Mouse (Mus musculus) hindbrain, embryonic 11.5 days (tissue): ENCODE measurements around the gene Sh3bgrl. TPM values are rescaled to one million over a fixed set of nuclear protein-coding genes. Genes with fewer than 3 reads are reported as not detected.

Source experiments
- ATAC-seq: fragments of 200-750 bp; cut with Nextera tagmentation; 2 replicates; pipeline ENCODE4 v1.8.0; 2017; ENCODE audit warnings: mild to moderate bottlenecking, moderate TSS enrichment, moderate library complexity; ENCODE audit not compliant: low FRiP score
- DNase-seq: peaks from one replicate; pipeline ENCODE4 v3.0.0-alpha.2; 2015; ENCODE audit warnings: low spot score
- H3K27ac ChIP-seq: fragments of 300-500 bp; sonication (generic); 2 replicates; pipeline ENCODE4 v1.5.1; 2014; ENCODE audit warnings: mild to moderate bottlenecking, low read depth, low read length
- H3K27me3 ChIP-seq: fragments of 300-500 bp; sonication (generic); 2 replicates; pipeline ENCODE4 v1.6.1; 2014; ENCODE audit warnings: mild to moderate bottlenecking, low read length, moderate library complexity, mixed read lengths; ENCODE audit not compliant: control insufficient read depth, insufficient read depth
- H3K36me3 ChIP-seq: fragments of 300-500 bp; sonication (generic); 2 replicates; pipeline ENCODE4 v1.6.1; 2014; ENCODE audit warnings: mild to moderate bottlenecking, low read length, moderate library complexity, mixed read lengths; ENCODE audit not compliant: control insufficient read depth, insufficient read depth
- H3K4me1 ChIP-seq: fragments of 300-500 bp; sonication (generic); replicated peaks from 2 replicates; pipeline ENCODE4 v1.6.1; 2014; ENCODE audit warnings: low read length, mixed read lengths; ENCODE audit not compliant: control insufficient read depth, insufficient read depth
- H3K4me2 ChIP-seq: fragments of 300-500 bp; sonication (generic); replicated peaks from 2 replicates; pipeline ENCODE4 v1.6.1; 2014; ENCODE audit warnings: mild to moderate bottlenecking, low read depth, low read length
- H3K4me3 ChIP-seq: fragments of 300-500 bp; sonication (generic); 2 replicates; pipeline ENCODE4 v1.5.1; 2014; ENCODE audit warnings: low read depth, low read length
- H3K9ac ChIP-seq: fragments of 300-500 bp; sonication (generic); 2 replicates; pipeline ENCODE4 v1.6.1; 2014; ENCODE audit warnings: low read depth, low read length
- H3K9me3 ChIP-seq: fragments of 300-500 bp; sonication (generic); 2 replicates; pipeline ENCODE4 v1.6.1; 2016; ENCODE audit warnings: low read length; ENCODE audit not compliant: control insufficient read depth
- WGBS: fragments of 180-500 bp; shearing (Covaris S2); extraction: QIAGEN DNeasy Blood & Tissue Kit; methylation state at CpG from one replicate; pipeline ENCODE4 v1.1.7; 2014; 5-methylcytosine and 5-hydroxymethylcytosine counted together
- polyA plus RNA-seq: library from polyadenylated mRNA; unstranded; fragments of >200 nt; fragmentation: Nextera tagmentation; extraction: Ambion mirVana; gene quantifications from 2 replicates; pipeline ENCODE4 v1.2.1, GENCODE M21; 2014

Gene Sh3bgrl
- polyA plus RNA-seq, 1 experiment from 2014 or later, result 210 TPM

- WGBS, result 79% methylated on average over 1 of the region's 1 CpGs
These were observed 31.7 kb downstream of the Sh3bgrl start for GRCm38 (mm10) chrX:109126847-109127246.

DNA sequence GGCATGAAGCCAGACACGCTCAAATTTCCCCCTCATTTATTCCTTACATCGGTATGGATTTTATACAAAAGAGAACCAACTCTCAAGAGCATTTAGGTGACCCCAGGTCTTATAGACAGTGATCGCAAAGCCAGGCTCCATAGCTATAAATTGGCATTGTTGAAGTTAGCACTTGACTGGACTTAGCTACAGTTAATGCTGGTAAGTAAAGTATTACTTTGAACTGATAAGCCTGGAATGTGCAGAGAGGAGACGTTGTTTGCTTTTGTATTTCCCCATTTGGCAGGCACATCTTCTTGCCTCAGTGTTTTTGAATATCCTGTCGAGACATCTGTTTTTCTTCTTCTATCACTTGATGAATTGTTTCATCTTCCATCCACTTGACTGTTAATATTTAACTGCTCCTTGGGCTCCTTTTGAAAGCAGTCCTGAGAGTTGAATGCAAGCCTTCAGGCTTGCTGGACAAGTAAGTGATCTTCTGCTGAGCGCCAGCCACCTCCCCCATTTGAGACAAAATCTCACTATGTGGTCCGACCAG lies 32.5 kb downstream of the Sh3bgrl start:
- 51% methylated on average over 7 of the region's 7 CpGs for WGBS
- no peaks in the 10 kb centered on the region for H3K36me3 ChIP-seq
- no peak for ATAC-seq
- no peak overlapping the region for H3K9ac ChIP-seq
- no peaks in the 10 kb centered on the region for H3K4me1 ChIP-seq
- no peaks in the 10 kb centered on the region for H3K9me3 ChIP-seq
- H3K4me3 ChIP-seq, result no peak overlapping the region
- no peaks in the 10 kb centered on the region for H3K27me3 ChIP-seq
- no peak for DNase-seq
- no peak overlapping the region for H3K27ac ChIP-seq
- no peak overlapping the region for H3K4me2 ChIP-seq

More at GRCm38 (mm10) chrX:109126847-109127246, 31.7 kb downstream of the Sh3bgrl start:
- DNase-seq (no peak), ATAC-seq (no peak)
- H3K4me3 ChIP-seq, result no peak overlapping the region
- no peak overlapping the region for H3K27ac ChIP-seq
- H3K4me1 ChIP-seq, result no peaks in the 10 kb centered on the region
- H3K36me3 ChIP-seq, result no peaks in the 10 kb centered on the region
- H3K9me3 ChIP-seq, result no peaks in the 10 kb centered on the region
- no peak overlapping the region for H3K9ac ChIP-seq
- no peak overlapping the region for H3K4me2 ChIP-seq
- no peaks in the 10 kb centered on the region for H3K27me3 ChIP-seq

DNA sequence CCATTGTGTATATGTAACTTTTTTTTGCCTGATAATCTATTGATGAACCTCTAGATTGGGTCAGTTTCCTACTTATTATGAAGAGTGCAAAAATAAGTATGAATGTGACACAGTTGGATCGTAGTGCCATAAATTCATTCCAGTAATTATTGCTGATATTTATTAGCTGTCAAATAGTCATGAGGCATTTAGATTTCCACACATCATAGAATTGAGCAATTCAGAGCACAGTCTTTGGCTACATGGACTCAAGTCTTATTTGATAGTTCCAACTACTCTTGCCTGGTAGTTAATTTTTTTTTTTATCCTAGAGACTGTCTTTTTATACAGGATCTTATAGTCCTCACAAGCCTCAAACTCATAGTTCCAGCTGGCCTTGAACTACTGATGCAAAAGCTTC lies 34.9 kb downstream of the Sh3bgrl start:
- ATAC-seq, result no peak
- Histone ChIP-seq H3K4me3 (no peak overlapping the region), H3K9me3 (no peaks in the 10 kb centered on the region), H3K36me3 (no peaks in the 10 kb centered on the region), H3K9ac (no peak overlapping the region), H3K27ac (no peak overlapping the region), H3K4me2 (no peak overlapping the region), H3K27me3 (no peaks in the 10 kb centered on the region), H3K4me1 (no peaks in the 10 kb centered on the region)
- no peak for DNase-seq
- WGBS, result 90% methylated on average over 1 of the region's 1 CpGs

DNA sequence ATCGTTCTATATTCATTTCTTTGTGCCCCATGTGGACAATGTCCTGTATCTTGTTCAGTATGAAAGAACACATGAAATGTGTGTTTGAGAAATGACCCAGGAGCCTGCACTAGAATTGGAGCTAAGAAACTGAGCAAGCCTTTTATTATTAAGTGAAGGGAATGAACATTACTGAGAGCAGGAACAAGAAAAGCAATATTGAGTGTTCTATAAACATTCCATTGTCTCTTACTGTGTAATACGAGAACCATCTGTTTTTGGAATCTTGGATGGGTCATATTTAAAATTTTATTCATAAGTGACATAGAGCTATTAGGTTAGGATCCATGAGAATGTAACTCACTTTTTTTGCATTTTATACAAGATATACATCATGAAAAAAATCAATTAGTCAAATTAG lies 36.7 kb downstream of the Sh3bgrl start:
- Histone ChIP-seq H3K4me3 (no peak overlapping the region), H3K4me2 (no peak overlapping the region), H3K36me3 (no peaks in the 10 kb centered on the region), H3K9ac (no peak overlapping the region), H3K4me1 (no peaks in the 10 kb centered on the region), H3K9me3 (no peaks in the 10 kb centered on the region), H3K27ac (no peak overlapping the region), H3K27me3 (no peaks in the 10 kb centered on the region)
- WGBS, result 91% methylated on average over 2 of the region's 2 CpGs
- DNase-seq, result no peak
- no peak for ATAC-seq

DNA sequence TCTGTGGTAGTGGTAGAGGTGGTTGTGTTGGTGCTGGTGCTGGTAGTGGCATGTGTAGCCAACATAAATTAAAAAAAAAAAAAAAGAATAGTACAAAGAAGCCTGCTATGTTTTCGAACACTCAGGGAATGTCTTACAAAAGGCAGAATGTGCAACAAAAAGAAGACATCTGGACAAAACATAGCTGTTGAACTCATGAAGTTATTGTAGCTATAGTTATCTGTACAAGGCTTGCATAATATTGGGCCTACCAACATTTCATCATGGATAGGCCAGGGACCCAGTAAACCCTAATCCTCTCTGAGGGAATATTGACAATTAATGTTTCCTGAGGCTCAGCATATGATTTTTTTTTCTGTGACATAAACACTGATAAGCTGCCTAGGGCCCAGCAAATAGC lies 37.3 kb downstream of the Sh3bgrl start:
- Histone ChIP-seq H3K9ac (no peak overlapping the region), H3K4me1 (no peaks in the 10 kb centered on the region), H3K4me3 (no peak overlapping the region), H3K9me3 (no peaks in the 10 kb centered on the region), H3K27ac (no peak overlapping the region), H3K36me3 (no peaks in the 10 kb centered on the region), H3K27me3 (no peaks in the 10 kb centered on the region), H3K4me2 (no peak overlapping the region)
- whole genome bisulfite sequencing, result 93% methylated on average over 1 of the region's 1 CpGs
- DNase-seq, result no peak
- ATAC-seq, result no peak

DNA sequence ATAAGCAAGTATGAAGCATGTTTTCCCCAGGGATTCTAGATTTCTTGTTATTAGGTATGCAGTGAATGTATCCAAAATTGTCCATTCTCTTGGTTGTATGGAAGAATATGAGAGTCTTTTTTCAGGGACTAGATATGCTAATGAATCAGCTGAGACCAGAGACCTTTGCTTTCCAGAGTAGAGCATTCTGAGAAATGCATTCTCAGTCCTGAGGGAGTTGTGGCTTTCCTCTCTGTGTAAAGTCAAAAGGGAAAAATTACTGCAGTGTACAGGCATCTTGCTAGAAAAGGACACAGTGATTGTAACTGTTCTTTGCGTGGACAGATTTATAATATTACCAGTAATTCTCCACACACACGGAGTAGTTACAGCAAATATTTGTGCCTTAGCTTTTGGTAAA lies 38.3 kb downstream of the Sh3bgrl start:
- no peaks in the 10 kb centered on the region for H3K4me1 ChIP-seq
- H3K27ac ChIP-seq, result no peak overlapping the region
- no peaks in the 10 kb centered on the region for H3K9me3 ChIP-seq
- no peaks in the 10 kb centered on the region for H3K27me3 ChIP-seq
- no peak overlapping the region for H3K4me2 ChIP-seq
- H3K36me3 ChIP-seq, result no peaks in the 10 kb centered on the region
- no peak overlapping the region for H3K4me3 ChIP-seq
- ATAC-seq (no peak), DNase-seq (no peak)
- WGBS, result 77% methylated on average over 2 of the region's 2 CpGs
- no peak overlapping the region for H3K9ac ChIP-seq

DNA sequence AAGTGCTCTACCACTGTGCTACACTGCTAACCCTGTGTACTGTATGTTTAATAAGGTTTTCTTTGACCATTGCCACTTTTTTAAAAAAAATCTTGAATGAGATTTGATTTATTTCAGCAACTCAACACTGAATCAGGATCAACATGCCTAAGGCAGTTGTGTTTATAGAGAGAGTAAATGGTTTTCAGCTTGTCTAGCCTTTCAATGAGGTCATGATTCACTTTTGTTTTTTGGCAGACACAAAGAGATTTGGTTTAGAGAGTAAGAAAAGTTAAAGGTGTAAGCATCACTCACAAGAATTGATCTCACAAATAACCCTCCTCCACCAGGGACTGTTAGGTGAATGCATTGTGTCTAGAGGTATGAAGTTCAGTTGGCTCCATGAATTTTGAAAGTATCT lies 41.1 kb downstream of the Sh3bgrl start:
- no peak for ATAC-seq

GRCm38 (mm10) chrX:109136820-109137219 lies 41.7 kb downstream of the Sh3bgrl start:
- WGBS, result 87% methylated on average over 2 of the region's 2 CpGs

More for the DNA sequence above, 41.1 kb downstream of the Sh3bgrl start:
- H3K4me2 ChIP-seq, result no peak overlapping the region
- H3K27ac ChIP-seq, result no peak overlapping the region
- no peaks in the 10 kb centered on the region for H3K36me3 ChIP-seq
- no peaks in the 10 kb centered on the region for H3K9me3 ChIP-seq
- H3K4me1 ChIP-seq, result no peaks in the 10 kb centered on the region
- H3K27me3 ChIP-seq, result no peaks in the 10 kb centered on the region
- no peak for DNase-seq
- no peak overlapping the region for H3K9ac ChIP-seq
- no peak overlapping the region for H3K4me3 ChIP-seq

GRCm38 (mm10) chrX:109137295-109137694 lies 42.1 kb downstream of the Sh3bgrl start:
- Histone ChIP-seq H3K4me1 (no peaks in the 10 kb centered on the region), H3K9me3 (no peaks in the 10 kb centered on the region), H3K4me2 (no peak overlapping the region), H3K36me3 (no peaks in the 10 kb centered on the region), H3K27me3 (no peaks in the 10 kb centered on the region), H3K27ac (no peak overlapping the region), H3K4me3 (no peak overlapping the region), H3K9ac (no peak overlapping the region)
- WGBS, result 80% methylated on average over 2 of the region's 2 CpGs
- no peak for DNase-seq
- ATAC-seq, result no peak

More at GRCm38 (mm10) chrX:109136820-109137219, 41.7 kb downstream of the Sh3bgrl start:
- H3K9me3 ChIP-seq, result no peaks in the 10 kb centered on the region
- DNase-seq, result no peak
- H3K4me1 ChIP-seq, result no peaks in the 10 kb centered on the region
- H3K9ac ChIP-seq, result no peak overlapping the region
- no peak for ATAC-seq
- H3K4me2 ChIP-seq, result no peak overlapping the region
- H3K4me3 ChIP-seq, result no peak overlapping the region
- H3K27me3 ChIP-seq, result no peaks in the 10 kb centered on the region
- no peak overlapping the region for H3K27ac ChIP-seq
- H3K36me3 ChIP-seq, result no peaks in the 10 kb centered on the region
